Mouse (Mus musculus) mouse trophoblast stem cell (cell line): ENCODE results near the gene 1700034J05Rik.

Source experiments
- in situ Hi-C, 2 experiments: fragments of 300-500 bp; cut with MseI, MboI; formaldehyde crosslinking; loops; 2 replicates in 1 of 2; 3 replicates in 1 of 2; pipeline ENCODE4 v1.15.1; 2025

1700034J05Rik gene

GRCm38 (mm10) chr6:146954258-146954657 is at the start of gene 1700034J05Rik:
1700034J05Rik (minus strand) TSS chr6:146954422.
- in situ Hi-C loops = no loop called here

GRCm38 (mm10) chr6:146999755-147000154 is 45.5 kb upstream of the 1700034J05Rik start:
- in situ Hi-C loops = loop anchor here in 1 of 2 experiments (10.0 kb wide), 1 partner anchor 165 kb away; no protein-coding TSS in a partner anchor

- in situ Hi-C loops = loop anchor here in 1 of 2 experiments (10.0 kb wide), 1 partner anchor 165 kb away; no protein-coding TSS in a partner anchor
These were observed 45.1 kb upstream of the 1700034J05Rik start for GRCm38 (mm10) chr6:146999302-146999701.

- in situ Hi-C loops = loop anchor here in 1 of 2 experiments (10.0 kb wide), 1 partner anchor 164 kb away; no protein-coding TSS in a partner anchor
These were observed 44.5 kb upstream of the 1700034J05Rik start for GRCm38 (mm10) chr6:146998710-146999109.

DNA sequence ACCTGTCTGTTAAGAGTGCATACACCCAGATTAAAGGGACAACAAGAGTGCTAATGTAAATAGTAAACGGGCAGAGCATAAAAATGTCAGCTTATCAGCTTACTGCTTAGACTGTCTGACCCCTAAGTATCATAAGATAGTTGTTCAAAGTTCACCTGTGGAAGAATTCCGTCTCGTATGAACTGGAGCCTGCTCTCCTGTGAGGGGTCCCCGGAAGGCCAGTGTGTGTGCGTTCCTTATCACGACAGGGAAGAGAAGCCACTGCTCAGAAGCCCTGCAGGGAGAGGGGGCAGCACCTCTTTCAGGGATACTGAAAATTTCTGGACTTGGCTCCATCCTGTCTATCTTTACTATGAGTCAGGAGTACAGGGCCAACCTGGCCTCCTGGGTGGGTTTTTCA is 42.8 kb upstream of the 1700034J05Rik start:
- in situ Hi-C loops = loop anchor here in 1 of 2 experiments (10.0 kb wide), 1 partner anchor 162 kb away; no protein-coding TSS in a partner anchor

- in situ Hi-C loops = loop anchor here in 1 of 2 experiments (10.0 kb wide), 1 partner anchor 161 kb away; no protein-coding TSS in a partner anchor
These were observed 41.7 kb upstream of the 1700034J05Rik start for GRCm38 (mm10) chr6:146995878-146996277.

GRCm38 (mm10) chr6:146995391-146995790 is 41.2 kb upstream of the 1700034J05Rik start:
- in situ Hi-C loops = loop anchor here in 1 of 2 experiments (10.0 kb wide), 1 partner anchor 161 kb away; no protein-coding TSS in a partner anchor

GRCm38 (mm10) chr6:146994236-146994635 is 40.0 kb upstream of the 1700034J05Rik start:
- in situ Hi-C loops = loop anchor here (5.0 to 10.0 kb wide), 2 partner anchors 159 to 162 kb away; no protein-coding TSS in a partner anchor

DNA sequence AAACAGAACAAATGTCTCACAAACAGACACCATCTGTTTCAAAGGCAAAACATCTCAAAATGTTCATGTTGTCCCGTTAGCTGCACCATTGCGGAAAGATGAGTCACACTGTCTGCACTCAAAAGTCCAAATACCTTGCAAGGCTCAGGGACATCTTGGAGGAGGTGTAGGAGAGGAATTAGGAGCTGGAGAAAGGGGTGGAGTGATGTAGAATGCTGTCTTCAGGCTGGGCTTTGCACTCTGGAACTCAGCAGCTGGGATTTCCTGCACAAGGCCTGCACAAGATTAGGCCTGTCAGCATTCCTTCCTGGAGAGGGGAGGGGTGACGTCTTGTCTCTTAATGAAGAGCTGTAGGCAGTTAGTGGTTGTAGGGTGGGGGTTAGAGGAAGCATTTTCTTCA is 30.3 kb upstream of the 1700034J05Rik start:
- in situ Hi-C loops = loop anchor here in 1 of 2 experiments (10.0 kb wide), 1 partner anchor 120 kb away; no protein-coding TSS in a partner anchor

DNA sequence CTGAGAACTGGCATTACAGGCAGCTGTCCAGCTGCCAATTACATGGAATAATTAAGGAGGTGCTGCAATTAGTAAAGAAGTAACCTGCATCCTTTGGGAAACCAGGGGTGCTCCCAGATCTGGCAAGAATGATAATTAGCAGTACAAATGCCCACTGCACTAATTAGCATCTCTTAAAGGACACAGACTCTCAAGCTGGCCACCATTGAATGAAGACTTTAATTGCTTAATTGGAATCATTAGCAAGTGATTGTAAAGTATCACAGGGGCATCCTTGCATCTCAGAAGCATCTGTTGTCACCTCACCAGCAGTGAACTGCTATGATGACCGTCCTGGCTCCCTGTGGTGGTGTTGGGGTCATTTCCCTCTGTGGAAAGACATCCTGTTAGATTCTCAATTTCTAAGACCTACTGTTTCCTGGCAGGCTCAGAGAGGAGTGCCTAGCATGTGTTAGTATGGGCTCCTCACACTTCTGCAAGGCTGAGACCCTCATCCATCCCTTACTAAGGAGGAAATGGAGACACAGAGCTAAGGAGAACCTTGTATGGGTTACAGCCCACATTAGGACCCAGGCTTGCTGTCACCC is 27.1 kb upstream of the 1700034J05Rik start:
- in situ Hi-C loops = loop anchor here in 1 of 2 experiments (10.0 kb wide), 1 partner anchor 117 kb away; no protein-coding TSS in a partner anchor

DNA sequence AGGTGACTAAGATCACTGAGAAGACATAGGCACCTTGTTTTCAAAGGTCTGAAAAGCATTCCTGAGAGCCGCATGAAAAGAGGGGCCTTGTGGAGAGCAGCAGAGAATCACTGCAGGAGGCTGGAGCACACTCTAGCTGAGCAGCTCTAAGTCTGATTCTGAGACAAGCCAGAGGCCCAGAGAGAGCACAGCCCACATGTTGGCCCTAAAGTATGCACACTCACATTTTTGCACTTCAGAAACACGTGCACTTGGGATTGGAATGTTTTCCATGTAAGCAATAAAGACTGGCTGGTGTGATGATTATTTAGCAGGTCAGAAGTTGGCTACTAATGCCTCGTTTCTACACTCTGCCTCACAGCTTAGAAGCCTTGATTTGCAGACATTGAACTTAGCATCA is 25.7 kb upstream of the 1700034J05Rik start:
- in situ Hi-C loops = loop anchor here in 1 of 2 experiments (10.0 kb wide), 1 partner anchor 115 kb away; no protein-coding TSS in a partner anchor

GRCm38 (mm10) chr6:146979115-146979744 is 25.0 kb upstream of the 1700034J05Rik start:
- in situ Hi-C loops = no loop called here

GRCm38 (mm10) chr6:146978691-146979114 is 24.5 kb upstream of the 1700034J05Rik start:
- in situ Hi-C loops = no loop called here

DNA sequence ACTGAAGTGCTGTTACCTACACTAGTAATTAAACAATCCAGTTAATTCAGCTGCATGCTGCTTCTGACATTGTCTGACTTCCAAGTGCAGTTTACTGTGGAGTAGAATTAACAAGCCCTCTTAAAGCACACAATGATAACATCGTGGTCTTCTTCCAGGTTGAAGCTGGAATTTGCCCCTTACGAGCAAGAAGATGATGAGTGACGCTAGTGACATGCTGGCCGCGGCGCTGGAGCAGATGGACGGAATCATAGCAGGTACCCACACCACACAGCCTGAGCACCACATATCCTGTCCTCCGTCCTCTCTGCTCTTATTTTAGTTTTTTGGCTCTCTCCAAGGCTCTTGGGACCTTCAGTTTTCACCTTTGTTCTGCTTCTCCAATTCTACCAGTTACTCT is 22.2 kb upstream of the 1700034J05Rik start:
- in situ Hi-C loops = no loop called here

- in situ Hi-C loops = no loop called here
These were observed 19.6 kb upstream of the 1700034J05Rik start for GRCm38 (mm10) chr6:146973830-146974229.

- in situ Hi-C loops = no loop called here
These were observed 19.2 kb upstream of the 1700034J05Rik start for GRCm38 (mm10) chr6:146973406-146973805.

- in situ Hi-C loops = no loop called here
These were observed 18.5 kb upstream of the 1700034J05Rik start for GRCm38 (mm10) chr6:146972740-146973139.

GRCm38 (mm10) chr6:146972009-146972408 is 17.8 kb upstream of the 1700034J05Rik start:
- in situ Hi-C loops = no loop called here

GRCm38 (mm10) chr6:146971366-146971765 is 17.1 kb upstream of the 1700034J05Rik start:
- in situ Hi-C loops = no loop called here

- in situ Hi-C loops = no loop called here
These were observed 16.6 kb upstream of the 1700034J05Rik start for GRCm38 (mm10) chr6:146970811-146971210.

DNA sequence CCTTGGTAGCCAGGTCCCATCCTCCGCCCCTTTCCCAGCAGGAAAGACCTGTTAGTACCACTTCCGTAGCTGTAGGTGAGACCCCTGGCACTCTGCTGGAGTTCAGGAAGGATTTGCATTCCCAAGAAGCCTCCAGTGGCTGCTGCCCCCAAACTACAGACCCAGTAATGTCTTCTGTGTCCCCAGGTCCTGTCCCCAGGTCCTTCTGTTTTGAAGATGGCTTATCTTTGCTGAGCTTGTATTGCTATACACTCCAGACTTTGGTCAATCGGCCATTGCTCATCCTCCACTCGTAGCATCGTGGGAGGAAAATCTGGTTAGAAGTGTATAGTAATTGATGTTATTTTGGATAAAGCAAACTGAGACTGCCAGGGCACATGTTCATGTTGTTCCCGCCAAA is 13.6 kb upstream of the 1700034J05Rik start:
- in situ Hi-C loops = no loop called here

DNA sequence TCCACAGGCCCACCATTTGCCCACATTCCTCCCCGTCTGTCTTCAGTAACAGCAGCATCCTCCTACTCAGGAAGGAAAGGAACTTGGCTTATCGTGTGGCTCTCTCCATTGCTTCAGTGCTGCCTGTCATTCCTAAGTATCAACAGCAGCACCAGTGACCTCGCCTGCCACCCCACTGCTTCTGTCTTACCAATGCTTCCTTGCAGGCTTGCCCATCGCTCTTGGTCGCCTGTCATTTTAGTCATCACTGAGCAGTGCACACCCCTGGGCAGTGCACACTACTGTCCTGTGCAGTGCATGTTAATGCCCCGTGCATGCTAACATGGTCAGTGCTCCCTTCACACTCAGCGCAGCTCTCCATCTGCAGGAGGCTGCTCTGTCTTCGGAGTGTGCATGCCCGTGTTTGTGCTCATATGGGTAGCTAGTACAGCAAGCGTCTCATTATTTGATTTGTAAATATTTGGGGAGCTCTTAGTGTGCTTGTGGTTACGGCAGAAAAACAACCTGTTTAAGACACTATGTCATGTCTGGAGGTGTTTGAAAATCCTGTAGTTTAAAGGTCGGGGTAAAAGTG is 12.3 kb upstream of the 1700034J05Rik start:
- in situ Hi-C loops = no loop called here
